In the genomic region with DNA sequence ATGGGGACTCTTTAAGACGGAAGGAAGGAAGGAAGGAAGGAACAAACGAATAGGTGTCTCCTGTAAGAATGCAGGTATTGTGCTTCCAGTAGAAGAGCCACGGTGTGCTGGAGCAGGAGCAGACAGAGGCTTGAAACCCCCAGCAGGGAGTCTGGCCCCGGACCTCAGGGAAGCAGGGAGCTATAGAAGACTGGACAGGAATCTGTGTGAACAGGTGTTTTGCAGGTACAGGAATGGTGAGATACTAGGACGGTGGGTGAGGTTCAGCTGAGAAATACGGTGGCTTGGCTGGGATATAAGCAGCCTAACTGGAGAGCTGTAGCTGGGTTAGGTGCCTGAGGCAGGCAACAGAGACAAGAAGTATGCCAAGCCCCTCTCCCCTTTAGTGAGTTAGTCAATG, we compare ENCODE assay signal across 23 mouse cellular contexts. TPM values are rescaled to one million over a fixed set of nuclear protein-coding genes. Genes with fewer than 3 reads are reported as not detected.
DNase-seq lines count a peak whose midpoint lies in the region; ATAC-seq and TF ChIP-seq lines count a peak whose summit lies in the region.
"Had no signal": no experiment of that assay in that cellular context is flagged by ENCODE, and none has a peak within 500 bp of the region (broad histone marks: within the 10 kb centered on the region; RNA-seq: fewer than 3 reads in every experiment).

No protein-coding gene starts in this region.

- H3K9ac ChIP-seq in heart, adult 2 months (ENCODE audit: low read depth, low read length): no peak overlapping the region
- H3K9ac ChIP-seq in heart, embryonic 12.5 days: no peak overlapping the region

- no peaks in the 10 kb centered on the region for H3K27me3 ChIP-seq in heart, adult 2 months (ENCODE audit: control insufficient read depth, insufficient read depth, low read length)
- peaks cover 30% of the 10 kb centered on the region for H3K27me3 ChIP-seq in heart, embryonic 10.5 days (ENCODE audit: insufficient read depth, poor library complexity, severe bottlenecking)
- H3K27me3 ChIP-seq in heart, embryonic 12.5 days (replicated peaks): no peaks in the 10 kb centered on the region; the same call in 1 of the 2 replicates
- H3K27me3 ChIP-seq: Patski had no signal

- no peak for TF ChIP-seq CTCF in heart, adult 2 months (IDR thresholded peaks at IDR 0.05)

- H3K4me2 ChIP-seq in heart, embryonic 12.5 days: no peak overlapping the region

- H3K4me3 ChIP-seq in heart, adult 2 months: no peak overlapping the region
- no peak overlapping the region for H3K4me3 ChIP-seq in heart, embryonic 10.5 days
- H3K4me3 ChIP-seq in heart, embryonic 12.5 days: no peak overlapping the region

- intact Hi-C loops in heart, postnatal 25 days (cut with DNase I): no loop called here
- intact Hi-C loops in heart, adult 2 months (cut with DNase I): no loop called here
- intact Hi-C loops in heart, postnatal 14 days (cut with DNase I): no loop called here

- no peaks in the 10 kb centered on the region for H3K9me3 ChIP-seq in heart, embryonic 10.5 days
- peaks cover 8% of the 10 kb centered on the region; the same call in 1 of the 2 replicates for H3K9me3 ChIP-seq in heart, embryonic 12.5 days (replicated peaks)
- H3K9me3 ChIP-seq: G1E had no signal

- DNase-seq in heart, adult 11 months: peak; percentile 88
- no peak for DNase-seq in heart, postnatal 25 days (ENCODE audit: low spot score)
- DNase-seq in heart, adult 2 months: no peak
- DNase-seq in heart, postnatal 14 days: no peak
- DNase-seq in heart, embryonic 10.5 days (ENCODE audit: low spot score): peak; percentile 74
- DNase-seq: adrenal gland, adult 2 months; adrenal gland, adult 8-10 months; adrenal gland, postnatal 10 days; adrenal gland, postnatal 14 days; adrenal gland, postnatal 25 days; adrenal gland, postnatal 36 days; B cell, adult 2 months; cerebellum, adult 11 months; cerebellum, adult 11-12 months; cerebellum, adult 18-20 months had no signal

- H3K79me2 ChIP-seq in heart, adult 2 months (replicated peaks; ENCODE audit: control insufficient read depth, insufficient read depth, low read length): no peaks in the 10 kb centered on the region

- peak overlapping the region; percentile 54; the same call in 1 of the 2 replicates for H3K27ac ChIP-seq in heart, adult 2 months
- H3K27ac ChIP-seq in heart, embryonic 10.5 days: no peak overlapping the region
- H3K27ac ChIP-seq in heart, embryonic 12.5 days (ENCODE audit: poor library complexity, severe bottlenecking): no peak overlapping the region

- peaks cover 12% of the 10 kb centered on the region for H3K4me1 ChIP-seq in heart, adult 2 months (ENCODE audit: control insufficient read depth, insufficient read depth, low read length)
- H3K4me1 ChIP-seq in heart, embryonic 10.5 days: peaks cover 53% of the 10 kb centered on the region
- H3K4me1 ChIP-seq in heart, embryonic 12.5 days (replicated peaks): peaks cover 35% of the 10 kb centered on the region

- no peak for TF ChIP-seq POLR2A in heart, adult 2 months (IDR thresholded peaks at IDR 0.05; ENCODE audit: insufficient read depth, low read depth, low read length)

- WGBS in heart, adult 2 months: 81% methylated on average over 6 of the region's 6 CpGs
- 84% methylated on average over 6 of the region's 6 CpGs for WGBS in heart, embryonic 10.5 days
- WGBS in heart, embryonic 12.5 days: 80% methylated on average over 6 of the region's 6 CpGs

- no peak for ATAC-seq in heart, embryonic 12.5 days (ENCODE audit: insufficient number of reproducible peaks, low FRiP score)
- ATAC-seq: activated CD4-positive, CD25-positive, alpha-beta regulatory T cell, adult 4 months; CD4-positive, CD25-positive, alpha-beta regulatory T cell, adult 4 months had no signal

- no peaks in the 10 kb centered on the region for H3K36me3 ChIP-seq in heart, adult 2 months (ENCODE audit: control insufficient read depth, insufficient read depth, low read length)
- no peaks in the 10 kb centered on the region for H3K36me3 ChIP-seq in heart, embryonic 10.5 days
- H3K36me3 ChIP-seq in heart, embryonic 12.5 days: no peaks in the 10 kb centered on the region
- H3K36me3 ChIP-seq: G1E had no signal

- TF ChIP-seq EP300 in heart, adult 2 months (IDR thresholded peaks at IDR 0.05; ENCODE audit: insufficient read depth, low read depth, low read length): no peak

RNA-seq across cellular contexts. Expression of a gene that starts 52.0 kb away (rescaled TPM):
- under 1 TPM; 0.29 to 0.39 TPM for total RNA-seq in heart, postnatal 25 days (2021)
- under 1 TPM; 0.21 to 0.32 TPM for total RNA-seq in heart, adult 2 months (2021)
- 1.2 and 1.9 TPM in 2 replicates for polyA plus RNA-seq in heart, adult 2 months (2012; rRNA removed)
- under 1 TPM; 0.07 to 0.14 TPM for total RNA-seq in heart, postnatal 14 days (2021)
- polyA plus RNA-seq in heart, embryonic 10.5 days (2016; fragmentation: Nextera tagmentation; extraction: Ambion mirVana): not detected in 2 replicates
- polyA plus RNA-seq in heart, embryonic 12.5 days (2016; fragmentation: Nextera tagmentation; extraction: Ambion mirVana): not detected in 2 replicates
- total RNA-seq: CH12.LX, MEL had no signal
- polyA plus RNA-seq: C2C12; CD4-positive, CD25-positive, alpha-beta regulatory T cell, adult 4 months; G1E had no signal

Comparison
In these comparisons a context has a peak if more than half of its experiments do, and no peak if none do; other contexts are left out.
1. DNase-seq: peak in heart, adult 11 months (single experiment) and heart, embryonic 10.5 days (single experiment); none in heart, postnatal 25 days (single experiment), heart, adult 2 months (0 of 2) and heart, postnatal 14 days (0 of 2).